Mouse (Mus musculus): ENCODE results near the gene Tmem231. TPM values are rescaled to one million over a fixed set of nuclear protein-coding genes. Genes with fewer than 3 reads are reported as not detected.

Gene Tmem231
- total RNA-seq (2014; rRNA removed; ENCODE audit: low replicate concordance) (1.2 and 3.3 TPM in 2 replicates), polyA plus RNA-seq (2015; fragmentation: Nextera tagmentation; extraction: Ambion mirVana) (1.6 TPM in 2 replicates)

- Histone ChIP-seq H3K4me2 (ENCODE audit: low read depth, low read length) (peak within 1 kb of the TSS; percentile 75), H3K9ac (replicated peaks; ENCODE audit: low read depth, low read length) (peak within 1 kb of the TSS; percentile 31; the same call in 1 of the 2 replicates), H3K4me3 (ENCODE audit: low read depth, low read length) (peak within 1 kb of the TSS; percentile 53), H3K4me1 (ENCODE audit: control insufficient read depth, insufficient read depth) (no peaks in the 10 kb centered on the region), H3K27me3 (ENCODE audit: control insufficient read depth, insufficient read depth, low read length) (no peaks in the 10 kb centered on the region), H3K9me3 (replicated peaks; ENCODE audit: control insufficient read depth, low read length) (no peaks in the 10 kb centered on the region), H3K27ac (ENCODE audit: low read depth) (no peak within 1 kb of the TSS), H3K36me3 (replicated peaks; ENCODE audit: control insufficient read depth, insufficient read depth, low read length) (no peaks in the 10 kb centered on the region)
- ATAC-seq (ENCODE audit: insufficient read depth, low read depth) (peak; percentile 99), DNase-seq (ENCODE audit: low spot score) (peak; percentile 84)
- TF ChIP-seq CTCF (IDR thresholded peaks at IDR 0.05; ENCODE audit: low read depth) = no peak
- no peak for TF ChIP-seq EP300 (IDR thresholded peaks at IDR 0.05; ENCODE audit: low read depth)
- under 1% methylated on average over 51 of the region's 53 CpGs for WGBS
Observed at GRCm38 (mm10) chr8:111933348-111934076, at the start of gene Tmem231. Tmem231 (minus strand) TSS chr8:111933881.

DNA sequence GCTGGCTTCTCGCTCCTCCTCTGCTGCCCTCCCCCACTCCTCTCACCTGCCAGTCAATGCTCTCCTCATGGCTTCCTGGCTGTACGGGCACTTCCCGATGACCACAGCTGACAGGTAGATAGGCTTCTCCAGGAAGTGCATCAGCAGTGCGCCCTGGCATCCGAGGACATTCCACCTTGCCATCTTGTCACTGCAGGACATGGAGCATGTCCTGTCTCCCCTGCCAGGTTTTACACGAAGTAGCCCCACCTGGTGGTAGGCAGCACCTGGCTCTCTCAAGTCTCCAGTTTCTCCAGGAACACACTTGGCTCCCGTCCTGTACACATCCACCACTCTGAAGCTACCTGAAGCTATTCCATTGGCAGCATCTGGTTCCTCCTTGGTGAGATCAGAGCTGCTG is 48.4 kb upstream of the Tmem231 start:
- WGBS = 62% methylated on average over 7 of the region's 7 CpGs
- H3K4me2 ChIP-seq (ENCODE audit: low read depth, low read length) = no peak overlapping the region
- no peak for DNase-seq (ENCODE audit: low spot score)
- no peak overlapping the region for H3K9ac ChIP-seq (replicated peaks; ENCODE audit: low read depth, low read length)
- H3K4me1 ChIP-seq (ENCODE audit: control insufficient read depth, insufficient read depth) = no peaks in the 10 kb centered on the region
- no peak overlapping the region for H3K27ac ChIP-seq (ENCODE audit: low read depth)
- no peaks in the 10 kb centered on the region for H3K9me3 ChIP-seq (replicated peaks; ENCODE audit: control insufficient read depth, low read length)
- H3K27me3 ChIP-seq (ENCODE audit: control insufficient read depth, insufficient read depth, low read length) = no peaks in the 10 kb centered on the region
- no peak for TF ChIP-seq CTCF (IDR thresholded peaks at IDR 0.05; ENCODE audit: low read depth)
- no peak for TF ChIP-seq EP300 (IDR thresholded peaks at IDR 0.05; ENCODE audit: low read depth)
- no peak overlapping the region for H3K4me3 ChIP-seq (ENCODE audit: low read depth, low read length)
- H3K36me3 ChIP-seq (replicated peaks; ENCODE audit: control insufficient read depth, insufficient read depth, low read length) = peaks cover 31% of the 10 kb centered on the region
- ATAC-seq (ENCODE audit: insufficient read depth, low read depth) = no peak

GRCm38 (mm10) chr8:111978147-111978546 is 44.5 kb upstream of the Tmem231 start:
- Histone ChIP-seq H3K9me3 (replicated peaks; ENCODE audit: control insufficient read depth, low read length) (peaks cover 4% of the 10 kb centered on the region; the same call in 1 of the 2 replicates), H3K36me3 (replicated peaks; ENCODE audit: control insufficient read depth, insufficient read depth, low read length) (peaks cover 23% of the 10 kb centered on the region), H3K4me1 (ENCODE audit: control insufficient read depth, insufficient read depth) (no peaks in the 10 kb centered on the region), H3K27ac (ENCODE audit: low read depth) (no peak overlapping the region), H3K4me2 (ENCODE audit: low read depth, low read length) (no peak overlapping the region), H3K27me3 (ENCODE audit: control insufficient read depth, insufficient read depth, low read length) (no peaks in the 10 kb centered on the region), H3K4me3 (ENCODE audit: low read depth, low read length) (no peak overlapping the region), H3K9ac (replicated peaks; ENCODE audit: low read depth, low read length) (no peak overlapping the region)
- TF ChIP-seq EP300 (IDR thresholded peaks at IDR 0.05; ENCODE audit: low read depth) = no peak
- TF ChIP-seq CTCF (IDR thresholded peaks at IDR 0.05; ENCODE audit: low read depth) = no peak
- ATAC-seq (ENCODE audit: insufficient read depth, low read depth) (no peak), DNase-seq (ENCODE audit: low spot score) (no peak)
- 77% methylated on average over 10 of the region's 10 CpGs for WGBS

DNA sequence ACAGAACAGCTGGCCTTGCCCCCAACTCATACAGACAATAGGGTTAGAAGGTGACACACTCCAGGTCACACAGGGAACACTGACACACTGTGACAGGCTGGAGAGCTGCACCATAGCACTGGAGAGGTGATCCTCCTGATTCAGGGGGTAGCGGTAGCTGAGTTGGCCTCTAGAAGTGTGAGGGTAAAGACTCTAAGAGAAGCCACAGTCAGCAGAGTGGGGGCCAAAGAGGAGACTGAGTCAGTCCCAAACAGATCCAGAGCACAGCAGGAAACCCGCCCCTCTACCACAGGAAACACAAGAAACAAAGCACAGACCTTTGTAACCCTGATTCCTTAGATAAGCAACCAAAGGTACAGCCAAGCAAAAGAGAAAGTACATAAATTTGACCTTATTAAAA is 42.6 kb upstream of the Tmem231 start:
- Histone ChIP-seq H3K36me3 (replicated peaks; ENCODE audit: control insufficient read depth, insufficient read depth, low read length) (peaks cover 13% of the 10 kb centered on the region), H3K9ac (replicated peaks; ENCODE audit: low read depth, low read length) (no peak overlapping the region), H3K27ac (ENCODE audit: low read depth) (no peak overlapping the region; the same call in 1 of the 2 replicates), H3K27me3 (ENCODE audit: control insufficient read depth, insufficient read depth, low read length) (no peaks in the 10 kb centered on the region), H3K4me3 (ENCODE audit: low read depth, low read length) (no peak overlapping the region), H3K9me3 (replicated peaks; ENCODE audit: control insufficient read depth, low read length) (peaks cover 4% of the 10 kb centered on the region; the same call in 1 of the 2 replicates), H3K4me1 (ENCODE audit: control insufficient read depth, insufficient read depth) (no peaks in the 10 kb centered on the region), H3K4me2 (ENCODE audit: low read depth, low read length) (no peak overlapping the region)
- DNase-seq (ENCODE audit: low spot score) = no peak
- ATAC-seq (ENCODE audit: insufficient read depth, low read depth) = no peak
- TF ChIP-seq EP300 (IDR thresholded peaks at IDR 0.05; ENCODE audit: low read depth) (no peak), CTCF (IDR thresholded peaks at IDR 0.05; ENCODE audit: low read depth) (no peak)
- 70% methylated on average over 2 of the region's 2 CpGs for WGBS

DNA sequence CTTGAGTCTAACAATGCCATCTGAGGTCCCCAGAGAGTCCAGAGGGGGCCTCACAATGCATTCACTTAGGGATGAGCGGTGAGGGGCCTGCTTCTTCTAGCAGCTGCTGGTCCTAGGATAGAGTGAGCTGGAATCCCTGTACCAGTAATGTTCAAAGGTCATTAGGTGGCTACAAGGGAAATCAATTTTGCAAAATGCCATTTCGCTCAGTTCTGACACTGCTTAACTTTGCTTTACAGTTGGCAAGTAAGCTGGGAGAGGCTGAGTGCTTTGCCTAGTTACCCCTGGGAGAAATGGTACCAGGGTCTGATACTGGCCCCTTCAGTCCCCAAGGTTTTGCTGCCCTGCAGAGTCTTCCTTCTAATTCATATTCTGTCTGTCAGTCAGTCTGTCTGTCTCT is 42.0 kb upstream of the Tmem231 start:
- 93% methylated on average over 2 of the region's 2 CpGs for WGBS

More for the DNA sequence above, 42.0 kb upstream of the Tmem231 start:
- Histone ChIP-seq H3K27me3 (ENCODE audit: control insufficient read depth, insufficient read depth, low read length) (no peaks in the 10 kb centered on the region), H3K4me2 (ENCODE audit: low read depth, low read length) (no peak overlapping the region), H3K4me1 (ENCODE audit: control insufficient read depth, insufficient read depth) (no peaks in the 10 kb centered on the region), H3K36me3 (replicated peaks; ENCODE audit: control insufficient read depth, insufficient read depth, low read length) (peaks cover 10% of the 10 kb centered on the region), H3K9ac (replicated peaks; ENCODE audit: low read depth, low read length) (no peak overlapping the region), H3K4me3 (ENCODE audit: low read depth, low read length) (no peak overlapping the region), H3K27ac (ENCODE audit: low read depth) (no peak overlapping the region; the same call in 1 of the 2 replicates), H3K9me3 (replicated peaks; ENCODE audit: control insufficient read depth, low read length) (peaks cover 4% of the 10 kb centered on the region; the same call in 1 of the 2 replicates)
- TF ChIP-seq CTCF (IDR thresholded peaks at IDR 0.05; ENCODE audit: low read depth) (no peak), EP300 (IDR thresholded peaks at IDR 0.05; ENCODE audit: low read depth) (no peak)
- no peak for ATAC-seq (ENCODE audit: insufficient read depth, low read depth)
- no peak for DNase-seq (ENCODE audit: low spot score)

Measured in heart, postnatal 0 days (tissue).